Mouse (Mus musculus) hematopoietic multipotent progenitor cell, adult 10-12 weeks (in vitro differentiated cells): ENCODE results near the gene Jakmip3. TPM values are rescaled to one million over a fixed set of nuclear protein-coding genes. Genes with fewer than 3 reads are reported as not detected.

Experiments used
- polyA plus RNA-seq: library from polyadenylated mRNA; stranded (reverse); fragments of >175 nt; gene quantifications from 2 replicates; pipeline ENCODE4 v1.2.3, GENCODE M21; 2012; ENCODE audit warnings: low replicate concordance

Jakmip3 gene
- polyA plus RNA-seq = 0.03 TPM in 1 of 2 replicates, not detected in the other

GRCm38 (mm10) chr7:138940612-138941461 lies at the start of gene Jakmip3:
Jakmip3 (plus strand) TSS chr7:138940730.

DNA sequence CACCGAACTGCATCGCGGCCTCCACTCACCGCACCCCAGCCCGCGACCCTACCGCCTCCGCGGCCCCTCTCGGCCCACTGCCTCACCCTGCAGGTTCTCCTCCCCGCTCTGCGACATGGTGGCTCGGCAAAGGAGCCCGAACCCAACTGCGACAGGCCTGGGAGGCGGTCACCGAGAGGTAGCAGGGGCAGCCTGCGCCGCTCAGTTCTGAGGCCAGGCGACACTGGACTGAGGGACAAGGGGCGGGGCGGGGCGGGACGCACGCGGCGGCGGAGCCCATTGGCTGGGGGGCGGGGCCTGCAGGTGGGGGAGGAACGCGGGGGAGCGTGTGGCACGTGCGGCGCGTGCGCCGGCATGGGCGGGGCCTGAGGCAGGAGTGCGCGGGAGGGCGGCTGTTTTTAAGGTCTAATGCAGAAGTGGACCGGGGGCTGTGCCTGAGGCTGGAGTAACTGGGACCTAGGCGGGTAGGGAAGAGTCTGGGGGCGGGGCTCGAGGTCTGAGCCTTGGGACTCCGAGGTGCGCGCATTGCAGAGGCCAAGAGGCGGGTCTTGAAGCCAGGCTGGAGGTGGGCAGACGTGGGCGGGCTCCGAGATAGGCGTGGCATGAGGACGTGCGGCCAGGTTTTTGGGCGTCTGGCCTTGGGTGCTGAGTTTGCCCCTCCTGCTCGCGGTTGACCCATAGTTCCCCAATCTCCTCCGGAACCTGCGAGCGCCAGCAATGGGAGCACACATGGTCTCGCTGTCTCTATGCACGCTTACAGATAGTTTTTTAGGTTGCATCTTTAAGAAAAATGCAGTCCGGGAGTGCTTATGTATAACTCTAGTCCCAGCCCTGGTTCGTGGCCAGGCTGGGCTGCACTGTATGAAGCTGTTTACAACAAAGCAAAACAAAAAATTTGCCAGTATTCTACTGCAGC lies 31.0 kb upstream of the Jakmip3 start, which contains the start of gene Bnip3:
Bnip3 (minus strand) TSS at position 243 of the 916 bp plus-strand sequence.

GRCm38 (mm10) chr7:139085629-139086194 lies 145.2 kb downstream of the Jakmip3 start, which contains the start of gene Dpysl4:
Dpysl4 (plus strand) TSS chr7:139086001.

Other genes with a start within 250 kb of the Jakmip3 start
- 11.5 and 21.5 TPM in 2 replicates for gene Ppp2r2d, start 94.7 kb upstream of the Jakmip3 start, polyA plus RNA-seq
- 16.8 and 29.0 TPM in 2 replicates for gene Mapk1ip1, start 94.5 kb upstream of the Jakmip3 start, polyA plus RNA-seq
- 10.6 and 24.7 TPM in 2 replicates for gene Bnip3, start 31.2 kb upstream of the Jakmip3 start, polyA plus RNA-seq
- gene Dpysl4, start 145.3 kb downstream of the Jakmip3 start, polyA plus RNA-seq = not detected in 2 replicates